In the genomic region with DNA sequence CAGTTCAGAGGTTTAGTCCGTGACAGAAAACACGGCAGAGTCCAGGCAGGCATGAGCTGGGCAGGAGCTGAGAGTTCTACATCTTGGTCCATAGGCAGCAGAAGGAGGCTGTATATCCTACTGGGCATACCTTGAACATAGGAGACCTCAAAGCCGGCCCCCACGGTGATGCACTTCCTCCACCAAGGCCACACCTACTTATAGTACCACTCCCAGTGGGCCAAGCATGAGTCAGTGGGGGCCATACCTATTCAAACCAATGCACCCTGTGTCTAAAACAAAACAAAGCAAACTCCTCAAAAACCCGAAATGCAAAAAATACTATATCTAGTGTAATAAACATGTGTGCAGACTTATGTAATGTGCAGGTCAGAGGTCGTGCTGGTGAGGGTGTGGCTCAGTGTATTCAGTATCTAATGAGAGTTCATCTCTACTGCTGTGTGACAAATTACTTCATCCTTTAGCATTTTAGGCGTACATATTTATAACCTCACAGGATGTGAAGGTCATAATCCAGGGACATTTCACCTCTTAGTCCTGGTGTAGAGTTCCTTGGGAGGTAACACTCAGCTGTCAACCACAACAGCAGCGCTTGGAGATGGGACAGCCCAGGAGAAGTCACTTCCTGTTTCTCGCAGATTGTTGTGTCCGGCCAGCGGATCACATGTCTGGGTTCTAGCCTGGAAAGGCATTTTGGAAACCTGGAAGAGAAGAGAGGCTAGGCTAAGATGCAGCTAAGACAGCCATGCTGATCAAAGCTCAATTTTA, we compare ENCODE assay signal across 10 mouse cellular contexts. TPM values are rescaled to one million over a fixed set of nuclear protein-coding genes. Genes with fewer than 3 reads are reported as not detected.
DNase-seq lines count a peak whose midpoint lies in the region; ATAC-seq and TF ChIP-seq lines count a peak whose summit lies in the region.
"Had no signal": no experiment of that assay in that cellular context is flagged by ENCODE, and none has a peak within 500 bp of the region (broad histone marks: within the 10 kb centered on the region; RNA-seq: fewer than 3 reads in every experiment).

No protein-coding gene starts in this region.

- no peak for DNase-seq in midbrain, embryonic 10.5 days (ENCODE audit: low spot score)
- no peak for DNase-seq in midbrain, postnatal 0 days (ENCODE audit: low spot score)
- no peak for DNase-seq in forebrain, embryonic 10.5 days (ENCODE audit: extremely low spot score, low spot score)
- DNase-seq in frontal cortex, postnatal 36 days (ENCODE audit: low spot score in 2 of 2): no peak
- DNase-seq in right cerebral cortex, postnatal 25 days: no peak
- no peak for DNase-seq in cerebellum, postnatal 25 days
- DNase-seq: kidney, adult 18-20 months had no signal

- no peak for ATAC-seq in midbrain, postnatal 0 days (ENCODE audit: low FRiP score)
- peak; percentile 41 for ATAC-seq in intestine, postnatal 0 days
- peak; percentile 35; the same call in 1 of the 2 replicates for ATAC-seq in stomach, embryonic 14.5 days (ENCODE audit: insufficient number of reproducible peaks, insufficient read depth, low FRiP score, low read depth)

- TF ChIP-seq CTCF in midbrain, postnatal 0 days (IDR thresholded peaks at IDR 0.05): no peak
- TF ChIP-seq CTCF in intestine, postnatal 0 days (IDR thresholded peaks at IDR 0.05; ENCODE audit: low read depth): no peak

- peaks cover 20% of the 10 kb centered on the region for H3K4me1 ChIP-seq in midbrain, embryonic 10.5 days
- H3K4me1 ChIP-seq in midbrain, postnatal 0 days (ENCODE audit: insufficient read depth, low read length): no peaks in the 10 kb centered on the region
- peaks cover 19% of the 10 kb centered on the region for H3K4me1 ChIP-seq in forebrain, embryonic 10.5 days
- 0 out of 2 replicates have a peak, but pooled peaks cover 2% of the 10 kb centered on the region for H3K4me1 ChIP-seq in intestine, postnatal 0 days (replicated peaks; ENCODE audit: control insufficient read depth, insufficient read depth, low read length)
- peaks cover 7% of the 10 kb centered on the region; the same call in 1 of the 2 replicates for H3K4me1 ChIP-seq in stomach, embryonic 14.5 days (ENCODE audit: control insufficient read depth, insufficient read depth, low read length)

- no peaks in the 10 kb centered on the region for H3K9me3 ChIP-seq in midbrain, embryonic 10.5 days (replicated peaks)
- H3K9me3 ChIP-seq in midbrain, postnatal 0 days (ENCODE audit: low read length): no peaks in the 10 kb centered on the region
- no peaks in the 10 kb centered on the region for H3K9me3 ChIP-seq in forebrain, embryonic 10.5 days
- H3K9me3 ChIP-seq in intestine, postnatal 0 days (ENCODE audit: control insufficient read depth): no peaks in the 10 kb centered on the region
- H3K9me3 ChIP-seq in stomach, embryonic 14.5 days (ENCODE audit: control insufficient read depth, low read depth, low read length): no peaks in the 10 kb centered on the region
- H3K9me3 ChIP-seq: megakaryocyte, embryonic 14.5 days had no signal

- peak overlapping the region; percentile 46; the same call in 1 of the 2 replicates for H3K27ac ChIP-seq in midbrain, embryonic 10.5 days (replicated peaks)
- no peak overlapping the region for H3K27ac ChIP-seq in midbrain, postnatal 0 days (ENCODE audit: low read depth, low read length)
- H3K27ac ChIP-seq in forebrain, embryonic 10.5 days: peak overlapping the region; percentile 60
- H3K27ac ChIP-seq in intestine, postnatal 0 days (ENCODE audit: low read depth, low read length): no peak overlapping the region
- H3K27ac ChIP-seq in stomach, embryonic 14.5 days (ENCODE audit: low read length): no peak overlapping the region

- no peak overlapping the region for H3K4me2 ChIP-seq in midbrain, postnatal 0 days (ENCODE audit: low read depth, low read length, poor library complexity, severe bottlenecking)
- H3K4me2 ChIP-seq in intestine, postnatal 0 days (replicated peaks; ENCODE audit: low read depth): peak overlapping the region; percentile 55
- H3K4me2 ChIP-seq in stomach, embryonic 14.5 days (replicated peaks; ENCODE audit: low read depth, low read length): peak overlapping the region; percentile 22

- H3K9ac ChIP-seq in midbrain, postnatal 0 days (replicated peaks; ENCODE audit: low read length, poor library complexity, severe bottlenecking): no peak overlapping the region
- H3K9ac ChIP-seq in intestine, postnatal 0 days (ENCODE audit: low read depth, low read length): no peak overlapping the region
- H3K9ac ChIP-seq in stomach, embryonic 14.5 days (replicated peaks; ENCODE audit: low read depth, low read length): no peak overlapping the region

- peaks cover 78% of the 10 kb centered on the region for H3K36me3 ChIP-seq in midbrain, embryonic 10.5 days
- H3K36me3 ChIP-seq in midbrain, postnatal 0 days (ENCODE audit: insufficient read depth, low read length): peaks cover 9% of the 10 kb centered on the region; the same call in 1 of the 2 replicates
- H3K36me3 ChIP-seq in forebrain, embryonic 10.5 days (replicated peaks): peaks cover 75% of the 10 kb centered on the region
- H3K36me3 ChIP-seq in intestine, postnatal 0 days (ENCODE audit: control insufficient read depth, insufficient read depth): peaks cover 29% of the 10 kb centered on the region
- H3K36me3 ChIP-seq in stomach, embryonic 14.5 days (ENCODE audit: control insufficient read depth, insufficient read depth, low read length): peaks cover 16% of the 10 kb centered on the region

- H3K27me3 ChIP-seq in midbrain, embryonic 10.5 days (ENCODE audit: low read depth, poor library complexity, severe bottlenecking): no peaks in the 10 kb centered on the region
- no peaks in the 10 kb centered on the region for H3K27me3 ChIP-seq in midbrain, postnatal 0 days (ENCODE audit: insufficient read depth, low read length)
- H3K27me3 ChIP-seq in forebrain, embryonic 10.5 days (ENCODE audit: poor library complexity, severe bottlenecking): no peaks in the 10 kb centered on the region
- no peaks in the 10 kb centered on the region for H3K27me3 ChIP-seq in intestine, postnatal 0 days (replicated peaks; ENCODE audit: control insufficient read depth, insufficient read depth, low read length)
- H3K27me3 ChIP-seq in stomach, embryonic 14.5 days (ENCODE audit: control insufficient read depth, insufficient read depth, low read length): no peaks in the 10 kb centered on the region
- H3K27me3 ChIP-seq: megakaryocyte, embryonic 14.5 days had no signal

- WGBS in midbrain, embryonic 10.5 days: 76% methylated on average over 11 of the region's 11 CpGs
- WGBS in midbrain, postnatal 0 days: 81% methylated on average over 11 of the region's 11 CpGs
- WGBS in forebrain, embryonic 10.5 days: 78% methylated on average over 11 of the region's 11 CpGs
- 50% methylated on average over 11 of the region's 11 CpGs for WGBS in intestine, postnatal 0 days
- WGBS in stomach, embryonic 14.5 days: 68% methylated on average over 11 of the region's 11 CpGs

- no peak overlapping the region for H3K4me3 ChIP-seq in midbrain, embryonic 10.5 days
- H3K4me3 ChIP-seq in midbrain, postnatal 0 days (ENCODE audit: low read depth, low read length): no peak overlapping the region
- H3K4me3 ChIP-seq in forebrain, embryonic 10.5 days: peak overlapping the region; percentile 29; the same call in 1 of the 2 replicates
- peak overlapping the region; percentile 9; the same call in 1 of the 2 replicates for H3K4me3 ChIP-seq in intestine, postnatal 0 days (ENCODE audit: low read depth, low read length)
- H3K4me3 ChIP-seq in stomach, embryonic 14.5 days (ENCODE audit: low read depth, low read length): no peak overlapping the region
- H3K4me3 ChIP-seq: megakaryocyte, embryonic 14.5 days had no signal

RNA-seq across cellular contexts. Expression of a gene that starts 22.7 kb away (rescaled TPM):
- 31.8 and 36.1 TPM in 2 replicates for polyA plus RNA-seq in midbrain, embryonic 10.5 days (2016; fragmentation: Nextera tagmentation; extraction: Ambion mirVana)
- 33.7 and 34.3 TPM in 2 replicates for total RNA-seq in midbrain, postnatal 0 days (2014; rRNA removed)
- polyA plus RNA-seq in midbrain, postnatal 0 days (2015; fragmentation: Nextera tagmentation; extraction: Ambion mirVana): 28.9 and 29.9 TPM in 2 replicates
- 30.1 and 30.4 TPM in 2 replicates for polyA plus RNA-seq in forebrain, embryonic 10.5 days (2016; fragmentation: Nextera tagmentation; extraction: Ambion mirVana)
- polyA plus RNA-seq in intestine, postnatal 0 days (2015; fragmentation: Nextera tagmentation; extraction: Ambion mirVana): 37.3 and 38.8 TPM in 2 replicates
- 31.8 and 32.1 TPM in 2 replicates for polyA plus RNA-seq in stomach, embryonic 14.5 days (2014; fragmentation: Nextera tagmentation; extraction: Ambion mirVana)

RNA-seq across cellular contexts. Expression of a gene that starts 46.6 kb away (rescaled TPM):
- polyA plus RNA-seq in midbrain, embryonic 10.5 days (2016; fragmentation: Nextera tagmentation; extraction: Ambion mirVana): 1.9 and 2.2 TPM in 2 replicates
- 20.7 and 25.4 TPM in 2 replicates for total RNA-seq in midbrain, postnatal 0 days (2014; rRNA removed)
- polyA plus RNA-seq in midbrain, postnatal 0 days (2015; fragmentation: Nextera tagmentation; extraction: Ambion mirVana): 2.9 and 3.3 TPM in 2 replicates
- 2.2 and 2.7 TPM in 2 replicates for polyA plus RNA-seq in forebrain, embryonic 10.5 days (2016; fragmentation: Nextera tagmentation; extraction: Ambion mirVana)
- 5.0 and 5.8 TPM in 2 replicates for polyA plus RNA-seq in intestine, postnatal 0 days (2015; fragmentation: Nextera tagmentation; extraction: Ambion mirVana)
- 7.0 and 7.9 TPM in 2 replicates for polyA plus RNA-seq in stomach, embryonic 14.5 days (2014; fragmentation: Nextera tagmentation; extraction: Ambion mirVana)

Comparison
In these comparisons a context has a peak if more than half of its experiments do, and no peak if none do; other contexts are left out.
1. H3K27ac ChIP-seq: peak in midbrain, embryonic 10.5 days (single experiment) and forebrain, embryonic 10.5 days (single experiment); none in midbrain, postnatal 0 days (single experiment), intestine, postnatal 0 days (single experiment) and stomach, embryonic 14.5 days (single experiment).
2. H3K4me3 ChIP-seq: peak in forebrain, embryonic 10.5 days (single experiment) and intestine, postnatal 0 days (single experiment); none in midbrain, embryonic 10.5 days (single experiment), midbrain, postnatal 0 days (single experiment) and stomach, embryonic 14.5 days (single experiment).